Mouse (Mus musculus) neutrophil, adult 59 days (primary cell): ENCODE measurements around the gene Olfr248. TPM values are rescaled to one million over a fixed set of nuclear protein-coding genes. Genes with fewer than 3 reads are reported as not detected.

Experiments
- total RNA-seq, 2 experiments: library from RNA; stranded (reverse); gene quantifications; 1 replicate in 1 of 2; 2 replicates in 1 of 2; pipeline ENCODE4 v1.2.4; 2023

The Olfr248 gene
- not detected for total RNA-seq

GRCm38 (mm10) chr1:174390746-174391145, at the start of gene Olfr248:
Olfr248 (plus strand) TSS chr1:174391046.

DNA sequence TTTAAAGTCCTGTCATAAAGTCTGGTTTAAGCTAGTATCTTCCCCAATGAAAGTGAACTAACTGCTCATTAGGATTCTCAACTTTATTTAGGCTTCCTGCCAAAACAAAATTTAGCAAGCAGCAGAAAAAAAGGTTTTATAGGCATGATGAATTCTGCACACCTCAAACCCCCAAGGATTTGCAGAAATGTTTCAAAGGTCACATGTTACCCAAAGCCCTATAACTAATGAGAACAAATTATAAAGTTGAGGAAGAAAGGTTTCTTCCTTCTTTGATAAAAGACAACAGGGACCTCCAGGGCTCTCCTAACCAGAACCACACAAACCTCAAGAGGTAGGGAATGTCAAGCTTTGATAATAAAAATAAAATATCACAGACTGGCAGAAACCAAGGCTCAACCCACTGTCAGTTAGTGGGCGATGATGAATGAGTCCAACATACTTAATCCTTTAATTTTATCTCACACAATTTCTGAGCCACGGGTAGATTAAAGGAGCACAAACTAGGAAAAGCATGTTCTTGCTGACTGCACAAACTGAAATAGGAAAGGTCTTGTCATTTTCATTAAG, 25.9 kb upstream of the Olfr248 start, which contains the start of gene Olfr417:
Olfr417 (plus strand) TSS at position 241 of the 570 bp plus-strand sequence.

GRCm38 (mm10) chr1:174423764-174424163, 32.9 kb downstream of the Olfr248 start, which contains the start of gene Olfr414:
Olfr414 (plus strand) TSS chr1:174424064.

Other genes with a start within 250 kb of the Olfr248 start
- not detected for gene Olfr420, start 235.4 kb upstream of the Olfr248 start, total RNA-seq
- 10 to 100 TPM in 1 of 2 experiments, 1 to 10 TPM in 1; 3.8 to 12.3 TPM for gene Spta1, start 218.3 kb upstream of the Olfr248 start, total RNA-seq
- gene Olfr419, start 139.0 kb upstream of the Olfr248 start, total RNA-seq: not detected
- not detected for gene Mptx1, start 60.5 kb upstream of the Olfr248 start, total RNA-seq
- gene Olfr417, start 25.9 kb upstream of the Olfr248 start, total RNA-seq: not detected
- gene Olfr414, start 33.0 kb downstream of the Olfr248 start, total RNA-seq: not detected
- gene Olfr220, start 51.0 kb downstream of the Olfr248 start, total RNA-seq: not detected
- 1 to 10 TPM in 1 of 2 experiments, under 1 TPM in 1; 0.33 to 1.2 TPM for gene Fmn2, start 110.8 kb downstream of the Olfr248 start, total RNA-seq